Mouse (Mus musculus) intestine, postnatal 0 days (tissue): ENCODE results near the gene Dpt. TPM values are rescaled to one million over a fixed set of nuclear protein-coding genes. Genes with fewer than 3 reads are reported as not detected.

Experiments used
- ATAC-seq: fragments of 200-750 bp; cut with Nextera tagmentation; 2 replicates; pipeline ENCODE4 v1.8.0; 2017; ENCODE audit warnings: mild to moderate bottlenecking, moderate TSS enrichment, moderate library complexity
- H3K27ac ChIP-seq: fragments of 300-500 bp; sonication (generic); 2 replicates; pipeline ENCODE4 v1.5.1; 2014; ENCODE audit warnings: mild to moderate bottlenecking, low read depth, low read length, moderate library complexity
- H3K27me3 ChIP-seq: fragments of 300-500 bp; sonication (generic); replicated peaks from 2 replicates; pipeline ENCODE4 v1.6.1; 2014; ENCODE audit warnings: low read length, mixed read lengths; ENCODE audit not compliant: control insufficient read depth, insufficient read depth
- H3K36me3 ChIP-seq: fragments of 300-500 bp; sonication (generic); 2 replicates; pipeline ENCODE4 v1.6.1; 2014; ENCODE audit warnings: mild to moderate bottlenecking, moderate library complexity; ENCODE audit not compliant: control insufficient read depth, insufficient read depth
- H3K4me1 ChIP-seq: fragments of 300-500 bp; sonication (generic); replicated peaks from 2 replicates; pipeline ENCODE4 v1.6.1; 2014; ENCODE audit warnings: antibody characterized with exemption, low read length, mixed read lengths; ENCODE audit not compliant: control insufficient read depth, insufficient read depth
- H3K4me2 ChIP-seq: fragments of 300-500 bp; sonication (generic); replicated peaks from 2 replicates; pipeline ENCODE4 v1.6.1; 2014; ENCODE audit warnings: low read depth, mild to moderate bottlenecking, moderate library complexity
- H3K4me3 ChIP-seq: fragments of 300-500 bp; sonication (generic); 2 replicates; pipeline ENCODE4 v1.5.1; 2014; ENCODE audit warnings: low read depth, low read length
- H3K9ac ChIP-seq: fragments of 300-500 bp; sonication (generic); 2 replicates; pipeline ENCODE4 v1.6.1; 2014; ENCODE audit warnings: mild to moderate bottlenecking, low read depth, low read length
- H3K9me3 ChIP-seq: fragments of 300-500 bp; sonication (generic); 2 replicates; pipeline ENCODE4 v1.6.1; 2016; ENCODE audit warnings: mixed run types; ENCODE audit not compliant: control insufficient read depth
- CTCF ChIP-seq: sonication (generic); IDR thresholded peaks from 2 replicates; pipeline ENCODE4 v1.5.1; 2016; ENCODE audit warnings: low read depth, mild to moderate bottlenecking, control low read depth, antibody characterized with exemption, moderate library complexity
- WGBS: fragments of 180-500 bp; shearing (Covaris S2); extraction: QIAGEN DNeasy Blood & Tissue Kit; methylation state at CpG from one replicate; pipeline ENCODE4 v1.1.7; 2014; 5-methylcytosine and 5-hydroxymethylcytosine counted together
- polyA plus RNA-seq: library from polyadenylated mRNA; unstranded; fragments of >200 nt; fragmentation: Nextera tagmentation; extraction: Ambion mirVana; gene quantifications from 2 replicates; pipeline ENCODE4 v1.2.1, GENCODE M21; 2015

Gene Dpt
- polyA plus RNA-seq, 1 experiment from 2014 or later = 22.6 TPM

DNA sequence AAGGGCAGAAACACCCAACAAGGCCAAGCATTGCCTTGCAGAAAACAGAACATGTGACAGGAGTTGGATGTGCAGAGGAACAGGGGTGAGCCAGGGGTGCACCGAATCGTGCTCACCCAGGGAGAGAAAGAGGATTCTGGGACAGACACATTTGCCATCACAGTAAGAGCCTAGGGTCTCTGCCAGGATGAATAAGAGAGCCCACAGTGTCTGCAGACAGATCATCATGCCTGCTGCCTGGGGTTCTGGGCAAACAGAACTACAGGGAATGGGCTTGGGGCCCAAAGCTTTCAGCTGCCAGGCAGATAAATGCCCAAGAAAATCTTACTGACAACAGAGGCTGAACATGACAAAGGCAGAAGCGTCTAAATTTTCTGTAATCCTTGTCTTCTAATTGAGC is 14.9 kb downstream of the Dpt start:
- WGBS = 90% methylated on average over 3 of the region's 3 CpGs
- Histone ChIP-seq H3K4me3 (no peak overlapping the region), H3K4me1 (no peaks in the 10 kb centered on the region), H3K9ac (no peak overlapping the region), H3K27ac (no peak overlapping the region), H3K9me3 (no peaks in the 10 kb centered on the region), H3K36me3 (no peaks in the 10 kb centered on the region), H3K4me2 (no peak overlapping the region), H3K27me3 (no peaks in the 10 kb centered on the region)
- ATAC-seq = no peak
- no peak for TF ChIP-seq CTCF

DNA sequence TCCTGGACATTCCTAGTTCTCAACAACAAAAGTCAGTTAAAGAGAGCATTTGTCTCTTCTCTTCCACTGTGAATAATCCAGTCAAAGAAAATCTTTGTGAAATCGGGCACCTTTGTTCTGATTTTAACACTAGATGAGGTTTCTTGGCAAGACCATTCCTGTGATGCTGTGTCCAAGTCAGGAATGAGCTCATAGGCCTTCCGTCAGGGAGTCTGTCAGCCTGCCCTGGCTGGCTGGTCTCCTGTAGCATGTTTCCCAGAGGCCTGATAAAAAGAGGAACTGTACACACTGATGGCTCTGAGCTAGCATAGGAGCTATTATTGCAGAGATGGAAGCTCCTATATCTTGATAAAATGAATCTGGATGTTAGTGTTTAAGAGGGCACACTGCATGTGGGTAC is 17.8 kb downstream of the Dpt start:
- no peak for TF ChIP-seq CTCF
- Histone ChIP-seq H3K4me1 (no peaks in the 10 kb centered on the region), H3K4me2 (no peak overlapping the region), H3K9me3 (no peaks in the 10 kb centered on the region), H3K4me3 (no peak overlapping the region), H3K36me3 (no peaks in the 10 kb centered on the region), H3K27me3 (no peaks in the 10 kb centered on the region), H3K27ac (no peak overlapping the region), H3K9ac (no peak overlapping the region)
- ATAC-seq = no peak
- WGBS = 74% methylated on average over 2 of the region's 2 CpGs

DNA sequence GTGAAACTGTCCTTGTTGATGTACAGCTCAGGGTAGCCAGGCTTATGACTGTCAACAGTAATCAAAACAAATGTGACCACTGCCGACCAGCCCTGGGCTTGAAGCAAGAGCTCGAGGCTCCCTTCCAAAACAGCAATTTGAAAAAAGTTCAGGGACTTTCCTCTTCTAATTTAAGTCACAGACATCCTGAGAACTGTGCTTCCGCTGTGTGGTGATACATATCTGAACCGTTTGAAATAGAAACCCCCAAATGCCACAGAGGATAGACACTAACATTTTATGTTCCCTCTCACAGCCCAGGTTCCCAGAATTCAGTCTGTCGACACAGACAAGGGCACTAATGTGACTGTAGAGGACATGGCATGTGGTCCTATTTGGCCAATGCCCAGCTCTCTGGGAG is 18.9 kb downstream of the Dpt start:
- ATAC-seq = no peak
- H3K27ac ChIP-seq = no peak overlapping the region
- 63% methylated on average over 5 of the region's 5 CpGs for WGBS

DNA sequence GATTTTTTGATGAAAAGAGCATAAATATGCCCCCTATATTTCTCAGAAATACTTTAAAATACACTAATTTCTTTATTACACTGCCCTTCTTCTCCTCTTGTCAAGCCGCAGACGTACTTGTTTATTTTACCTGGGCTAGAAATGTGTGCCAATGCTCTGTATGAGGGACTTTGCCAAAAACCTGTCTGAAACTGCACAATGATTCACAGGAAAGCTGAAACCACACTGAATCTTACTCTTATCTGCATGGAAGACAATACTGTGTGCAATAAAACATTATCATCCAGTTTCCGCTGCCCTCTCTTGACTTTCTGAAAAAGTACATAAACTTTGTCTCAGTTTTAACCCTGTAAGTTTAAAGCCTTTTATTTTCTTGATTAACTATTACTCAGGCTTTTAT is 20.9 kb downstream of the Dpt start:
- no peak for ATAC-seq
- Histone ChIP-seq H3K4me1 (no peaks in the 10 kb centered on the region), H3K27ac (no peak overlapping the region), H3K9ac (no peak overlapping the region), H3K4me3 (no peak overlapping the region), H3K4me2 (no peak overlapping the region), H3K27me3 (no peaks in the 10 kb centered on the region), H3K9me3 (no peaks in the 10 kb centered on the region), H3K36me3 (no peaks in the 10 kb centered on the region)
- TF ChIP-seq CTCF = no peak
- 22% methylated on average over 3 of the region's 3 CpGs for WGBS

More for the DNA sequence above, 18.9 kb downstream of the Dpt start:
- no peaks in the 10 kb centered on the region for H3K27me3 ChIP-seq
- no peak overlapping the region for H3K4me3 ChIP-seq
- H3K4me2 ChIP-seq = no peak overlapping the region
- H3K9me3 ChIP-seq = no peaks in the 10 kb centered on the region
- no peaks in the 10 kb centered on the region for H3K4me1 ChIP-seq
- H3K9ac ChIP-seq = no peak overlapping the region
- no peaks in the 10 kb centered on the region for H3K36me3 ChIP-seq
- no peak for TF ChIP-seq CTCF

DNA sequence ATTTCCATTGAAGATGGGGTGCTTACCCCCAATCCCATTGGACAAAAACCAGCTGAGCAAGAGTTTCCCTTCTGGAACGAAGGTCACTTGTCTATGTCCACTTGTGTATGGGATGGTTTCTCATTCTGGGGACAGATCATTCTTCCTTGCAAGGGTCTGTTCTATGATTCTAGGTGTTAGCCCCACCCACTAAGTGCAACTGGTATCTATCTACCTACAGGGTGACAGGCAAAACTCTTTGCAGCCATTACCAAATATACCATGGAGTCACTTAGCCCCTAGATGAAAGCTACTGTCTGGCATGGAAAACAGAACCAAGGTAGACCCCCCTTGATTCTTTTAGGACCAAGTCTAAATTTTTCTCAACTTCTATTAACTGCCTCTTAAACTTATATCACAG is 24.9 kb downstream of the Dpt start:
- TF ChIP-seq CTCF = no peak
- Histone ChIP-seq H3K4me3 (no peak overlapping the region), H3K4me2 (no peak overlapping the region), H3K27me3 (no peaks in the 10 kb centered on the region), H3K36me3 (no peaks in the 10 kb centered on the region), H3K9ac (no peak overlapping the region), H3K9me3 (no peaks in the 10 kb centered on the region), H3K4me1 (no peaks in the 10 kb centered on the region), H3K27ac (no peak overlapping the region)
- 100% methylated on average over 1 of the region's 1 CpGs for WGBS
- ATAC-seq = no peak

DNA sequence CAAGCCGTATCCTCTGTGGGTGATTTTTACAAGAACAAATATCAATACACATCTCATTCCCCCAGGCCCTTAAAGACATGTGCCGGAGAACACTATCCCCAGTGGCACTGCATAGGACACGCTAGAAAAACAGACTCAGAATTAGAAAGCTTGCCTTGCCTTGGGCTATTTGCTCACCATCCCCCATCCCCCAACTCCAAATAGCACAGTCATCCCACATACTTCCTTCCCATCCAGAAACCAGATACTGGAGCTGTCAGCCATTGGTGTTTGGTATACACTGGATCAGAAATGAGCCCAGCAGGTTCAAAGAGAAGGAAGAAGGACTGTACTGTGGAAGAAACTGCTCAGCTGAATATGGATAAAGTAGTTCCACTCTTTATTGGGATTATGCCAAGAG is 25.4 kb downstream of the Dpt start:
- no peaks in the 10 kb centered on the region for H3K27me3 ChIP-seq
- no peaks in the 10 kb centered on the region for H3K9me3 ChIP-seq
- H3K4me1 ChIP-seq = no peaks in the 10 kb centered on the region
- no peaks in the 10 kb centered on the region for H3K36me3 ChIP-seq
- H3K4me2 ChIP-seq = no peak overlapping the region
- 82% methylated on average over 3 of the region's 3 CpGs for WGBS
- no peak for TF ChIP-seq CTCF
- H3K4me3 ChIP-seq = no peak overlapping the region
- H3K9ac ChIP-seq = no peak overlapping the region
- no peak overlapping the region for H3K27ac ChIP-seq
- no peak for ATAC-seq

DNA sequence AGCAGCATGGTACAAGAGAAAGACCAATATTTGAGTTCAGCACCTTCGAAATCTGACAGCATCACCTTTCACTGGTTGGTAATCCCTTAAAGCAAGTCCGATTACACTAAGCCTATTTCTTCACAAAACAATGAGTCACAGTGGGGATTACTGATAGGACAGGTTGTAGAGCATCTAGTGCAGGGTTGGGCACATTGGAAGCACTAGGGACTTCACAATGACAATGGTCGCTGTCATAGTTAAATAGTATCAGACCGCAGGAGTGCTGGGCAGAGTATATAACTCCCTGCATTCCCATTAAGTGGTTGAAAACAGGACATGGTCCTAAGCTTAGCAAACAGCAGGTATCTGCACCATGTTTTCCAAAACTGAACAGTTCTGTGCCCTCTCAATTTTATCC is 25.8 kb downstream of the Dpt start:
- Histone ChIP-seq H3K27me3 (no peaks in the 10 kb centered on the region), H3K27ac (no peak overlapping the region)

More for the DNA sequence above, 25.8 kb downstream of the Dpt start:
- H3K4me1 ChIP-seq = no peaks in the 10 kb centered on the region
- no peak for ATAC-seq
- no peak overlapping the region for H3K4me2 ChIP-seq
- TF ChIP-seq CTCF = no peak
- H3K4me3 ChIP-seq = no peak overlapping the region
- H3K9me3 ChIP-seq = no peaks in the 10 kb centered on the region
- no peaks in the 10 kb centered on the region for H3K36me3 ChIP-seq
- H3K9ac ChIP-seq = no peak overlapping the region
- 65% methylated on average over 4 of the region's 4 CpGs for WGBS
